Mouse (Mus musculus): Measurements from ENCODE around the gene Ncoa5.

Gene Ncoa5

DNA sequence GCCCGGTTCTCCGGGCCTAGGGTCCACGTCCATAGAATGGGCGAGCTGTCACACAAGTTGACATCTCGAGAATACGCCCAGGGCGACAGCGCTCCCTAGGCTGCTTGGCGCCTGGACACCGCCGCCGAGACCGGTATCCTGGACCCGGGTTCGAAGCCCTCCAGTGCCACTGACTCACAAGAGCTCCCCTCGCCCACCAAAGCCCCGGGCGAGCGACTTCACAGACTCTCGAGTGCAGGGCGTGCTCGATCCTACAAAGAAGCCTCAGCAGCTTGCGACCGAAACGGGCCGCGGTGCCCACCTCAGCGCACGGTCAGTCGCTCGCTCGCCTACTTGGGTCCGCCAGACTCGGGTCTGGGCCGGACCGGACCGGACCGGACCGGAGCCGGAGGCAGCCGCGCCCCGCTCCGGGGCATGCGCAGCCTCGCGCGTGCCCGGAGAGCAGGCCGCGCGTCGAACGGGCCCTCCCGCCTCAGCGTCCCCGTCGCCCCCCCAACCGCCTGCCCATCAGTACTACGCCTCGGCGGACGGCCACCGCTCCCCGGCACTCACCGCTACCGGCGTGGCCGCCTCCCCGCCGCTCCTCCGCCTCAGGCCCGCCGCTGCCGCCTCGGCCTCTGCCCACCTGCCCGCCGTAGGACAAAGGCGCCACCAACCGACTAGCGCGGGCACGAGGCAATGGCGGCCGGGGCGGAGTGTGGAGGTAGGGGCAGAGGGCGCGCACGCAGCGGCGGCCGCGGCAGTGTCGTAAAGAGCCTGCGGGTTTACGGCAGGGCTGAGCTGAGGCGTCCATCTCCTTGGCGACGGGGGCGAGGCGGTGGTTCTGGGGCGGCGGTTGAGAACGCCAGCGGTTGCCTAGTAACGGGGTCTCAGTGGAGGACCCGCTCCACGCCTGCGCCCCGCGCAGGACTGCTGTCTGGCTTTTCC, at the start of gene Ncoa5:
Gene Ncoa5 (minus strand): TSS at position 737 of the 927 bp plus-strand sequence.
- peak; percentile 99 for DNase-seq

DNA sequence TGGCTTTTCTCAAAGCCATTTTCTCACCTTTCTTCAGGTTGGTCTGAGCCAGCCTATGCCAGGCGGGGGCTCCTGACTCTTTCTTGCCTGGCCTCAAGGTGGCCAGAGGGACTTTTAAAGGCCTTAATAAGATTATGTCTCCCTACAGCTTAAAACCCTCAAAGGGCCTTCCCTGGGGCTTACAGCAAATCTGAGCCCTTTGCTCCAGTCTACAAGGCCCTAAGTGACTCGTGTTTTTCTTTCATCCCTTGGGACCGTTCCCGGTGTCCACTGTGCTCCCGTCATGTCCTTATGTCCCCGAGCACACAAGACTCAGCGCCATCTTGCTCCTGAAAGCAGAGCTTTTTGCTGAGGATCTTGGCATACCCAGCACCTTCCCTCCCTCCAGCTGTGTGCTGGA, 46.6 kb upstream of the Ncoa5 start:
- DNase-seq, result no peak

DNA sequence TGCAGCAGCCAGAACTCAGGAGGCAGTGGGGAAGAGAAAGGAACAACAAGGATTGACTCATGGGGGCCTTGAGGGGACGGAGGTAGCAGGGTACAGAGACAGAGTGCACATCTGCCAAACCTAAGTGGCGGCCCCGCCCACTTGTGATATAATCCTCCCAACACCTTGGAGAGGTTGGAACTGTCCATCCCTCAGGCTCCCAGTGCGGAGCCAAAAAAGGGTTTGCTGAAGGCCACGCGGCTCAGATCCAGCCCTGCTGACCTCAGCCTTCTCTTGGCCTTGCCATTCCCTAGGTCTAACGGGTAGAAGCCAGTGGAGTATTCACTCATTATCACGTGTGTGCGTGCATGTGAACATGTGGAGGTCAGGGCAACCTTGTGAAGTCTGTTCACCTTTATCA, 46.0 kb upstream of the Ncoa5 start:
- DNase-seq, result no peak

DNA sequence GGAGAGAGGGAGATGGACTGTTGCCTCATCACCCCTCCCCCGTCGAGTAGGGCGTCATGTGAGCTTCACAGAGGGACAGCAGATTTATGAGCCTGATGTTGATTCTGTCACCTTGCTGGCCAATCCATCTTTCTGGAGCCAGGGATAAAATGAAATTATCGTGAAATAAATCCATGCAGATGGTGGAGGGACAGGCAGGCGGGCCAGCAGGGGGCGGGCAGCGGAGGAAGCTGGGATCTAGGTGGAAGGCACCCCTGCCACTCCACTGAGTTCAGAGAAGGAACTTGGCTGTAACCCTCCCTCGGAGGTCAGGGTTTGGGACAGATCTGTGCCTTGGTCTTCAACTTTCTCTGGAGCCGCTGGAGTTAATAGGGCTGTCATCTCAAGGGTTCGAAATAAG, 43.9 kb upstream of the Ncoa5 start:
- peak; percentile 44 for DNase-seq

DNA sequence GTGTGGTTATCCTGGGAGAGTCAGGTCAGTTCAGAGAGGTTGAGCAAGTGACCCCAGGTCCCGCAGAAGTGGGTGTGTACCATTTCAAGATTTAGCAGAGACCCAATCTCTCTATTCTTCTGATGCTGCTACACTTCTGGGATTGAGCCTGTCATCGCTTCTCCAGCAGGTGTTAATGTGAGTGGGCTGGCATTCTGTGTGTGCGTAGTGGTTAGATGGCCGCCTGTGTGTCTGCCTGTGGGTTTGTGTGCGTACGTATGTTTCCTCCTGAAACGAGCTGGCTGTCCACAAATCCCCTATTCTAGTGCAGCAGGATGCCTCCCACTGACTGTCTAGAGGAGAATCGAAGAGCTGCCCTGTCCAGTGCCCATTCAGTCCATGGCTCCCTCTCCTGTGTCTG, 43.4 kb upstream of the Ncoa5 start:
- DNase-seq, result no peak

DNA sequence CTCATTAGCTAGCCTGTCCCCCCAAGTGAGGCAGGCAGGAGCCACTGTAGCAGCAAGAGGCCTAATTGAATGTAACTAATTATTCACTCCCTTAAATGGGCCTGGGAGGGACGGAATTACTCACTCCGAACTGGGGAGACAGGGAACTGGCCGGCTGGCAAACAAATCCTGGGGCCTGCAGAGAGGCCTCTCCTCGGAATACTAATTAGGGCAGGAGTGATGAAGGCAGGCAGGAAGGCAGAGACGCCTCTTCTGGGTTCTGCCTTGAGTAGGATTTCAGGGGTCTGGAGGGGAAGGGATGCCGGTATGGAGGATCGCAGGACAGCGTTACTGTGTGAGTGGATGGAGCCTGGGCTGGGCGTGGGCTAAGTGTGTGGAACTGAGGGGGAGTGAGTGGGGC, 42.4 kb upstream of the Ncoa5 start:
- no peak for DNase-seq

DNA sequence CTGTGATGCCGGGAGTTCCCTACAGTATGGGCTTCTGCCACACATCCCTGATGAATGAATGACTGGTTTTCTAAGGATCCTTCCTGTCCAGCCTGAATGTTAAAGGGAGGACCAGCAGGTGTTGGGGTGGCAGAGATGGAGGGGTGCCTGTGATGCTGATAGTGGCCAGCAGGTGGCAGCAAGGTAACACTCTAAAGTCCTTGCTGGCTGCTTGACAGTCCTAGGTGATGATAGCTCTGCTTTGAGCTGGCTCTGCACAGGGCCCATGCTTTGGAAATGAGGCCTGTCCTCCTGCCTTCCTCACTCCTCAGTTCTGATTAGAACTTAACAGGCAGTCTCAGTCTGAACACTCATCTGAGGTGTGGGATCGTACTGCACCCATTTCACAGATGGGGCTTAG, 40.3 kb upstream of the Ncoa5 start:
- DNase-seq, result peak; percentile 83

DNA sequence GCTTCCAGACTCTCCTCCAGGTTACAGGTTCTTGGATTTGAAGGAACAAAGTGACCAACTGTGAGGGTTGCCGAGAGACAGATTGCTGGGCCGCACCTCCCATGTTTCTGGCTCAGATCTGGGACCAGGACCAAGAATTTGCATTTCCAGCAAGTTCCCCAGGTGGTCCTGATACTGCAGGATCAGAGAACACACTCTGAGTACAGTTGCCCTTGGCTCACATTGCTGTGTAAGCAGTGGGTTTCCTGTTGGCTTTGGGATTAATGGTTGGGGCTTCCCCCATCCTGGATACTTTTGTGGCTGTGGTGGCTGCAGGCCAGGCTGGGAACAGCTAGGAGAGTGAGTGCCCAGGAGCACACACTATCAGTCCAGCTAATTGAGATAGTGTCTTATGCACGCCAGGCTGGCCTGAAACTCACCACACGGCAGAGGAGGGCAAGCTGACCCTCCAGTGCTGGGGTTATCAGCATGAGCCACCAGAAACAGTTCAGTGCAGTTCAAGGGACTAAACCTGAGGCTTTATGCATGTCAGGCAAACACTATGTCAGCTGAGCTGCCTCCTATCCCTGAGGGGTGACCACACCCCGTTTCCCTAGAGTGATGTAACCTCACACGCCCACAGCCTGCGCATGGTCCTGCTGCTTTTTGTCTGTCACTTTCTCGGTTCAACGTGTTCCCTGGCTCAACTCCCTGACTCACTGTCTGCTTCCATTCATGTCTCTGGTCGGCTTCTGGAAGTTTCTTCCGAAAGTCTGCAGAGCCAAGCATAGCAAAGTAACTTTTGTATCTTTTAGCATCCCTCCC, 39.6 kb upstream of the Ncoa5 start:
- no peak for DNase-seq

DNA sequence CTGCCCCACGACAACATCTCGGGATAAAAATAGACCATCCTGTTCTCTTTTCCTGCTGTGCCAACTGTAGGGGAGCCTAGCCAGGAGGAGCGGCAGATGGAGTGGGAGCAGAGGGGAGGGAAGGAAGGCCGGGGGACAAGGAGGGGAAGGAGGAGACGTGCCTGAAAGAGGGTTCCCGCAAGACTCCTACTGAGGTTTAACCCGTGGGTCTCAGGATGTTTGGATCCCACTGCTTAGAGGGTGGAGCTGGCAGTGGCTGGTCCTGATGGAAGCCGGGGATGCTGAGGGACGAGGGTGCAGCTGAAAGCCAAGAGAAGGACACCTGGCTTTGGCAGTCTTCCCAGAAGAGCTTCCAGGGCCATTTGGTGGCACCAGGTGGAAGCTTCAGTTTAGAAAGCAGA, 38.7 kb upstream of the Ncoa5 start:
- no peak for DNase-seq

DNA sequence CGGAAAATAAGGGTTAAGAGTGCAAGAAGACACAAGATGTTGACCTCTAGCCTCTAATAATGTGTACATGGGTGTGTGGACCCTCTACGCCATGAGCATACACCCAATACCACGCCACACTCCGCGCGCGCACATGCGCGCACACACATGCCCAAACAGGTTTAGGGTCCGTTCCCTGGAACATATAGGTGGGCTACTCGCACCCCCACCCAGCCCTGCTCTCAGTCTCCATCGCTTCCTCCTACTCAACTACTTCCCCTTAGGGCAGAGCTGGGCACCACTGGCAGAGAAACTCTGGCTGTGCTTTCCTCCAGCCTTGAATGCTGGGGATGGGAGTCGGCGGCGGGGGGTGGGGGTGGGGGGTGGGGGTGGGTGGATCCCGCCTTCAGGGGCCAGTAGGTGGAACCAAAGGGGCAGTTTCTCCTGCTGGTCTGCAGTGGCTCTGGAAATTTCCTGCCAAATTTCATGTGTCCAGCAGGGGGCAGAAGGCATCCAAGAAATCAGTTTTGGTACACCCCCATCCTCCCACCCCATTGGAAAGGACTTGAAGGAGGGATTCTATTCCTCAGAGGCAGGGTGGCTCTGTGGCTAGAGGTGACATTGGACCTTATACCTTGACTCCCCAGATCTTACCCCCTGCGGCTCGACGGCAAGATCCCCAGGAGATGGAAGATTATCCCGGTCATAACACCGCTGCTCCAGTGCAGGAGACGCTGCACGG, 35.6 kb upstream of the Ncoa5 start:
- DNase-seq, result peak; percentile 55

DNA sequence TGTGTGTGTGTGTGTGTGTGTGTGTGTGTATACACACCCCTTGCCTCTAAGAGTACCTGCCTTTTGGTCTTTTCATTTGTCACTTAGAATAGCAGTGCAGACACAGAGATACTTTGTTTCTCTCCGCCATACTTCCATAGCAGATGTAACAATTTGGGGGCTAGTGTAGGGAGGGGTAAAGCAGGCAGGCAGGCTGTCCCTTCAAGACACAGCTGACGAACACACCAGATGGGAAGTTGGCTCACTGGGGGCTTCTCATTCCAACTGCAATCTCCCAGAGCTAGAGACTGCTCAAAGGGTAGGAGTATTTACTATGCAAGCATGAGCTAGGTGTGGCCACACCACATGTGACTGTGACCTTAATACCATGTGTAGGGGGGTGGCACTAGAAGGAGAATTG, 34.1 kb upstream of the Ncoa5 start:
- no peak for DNase-seq

DNA sequence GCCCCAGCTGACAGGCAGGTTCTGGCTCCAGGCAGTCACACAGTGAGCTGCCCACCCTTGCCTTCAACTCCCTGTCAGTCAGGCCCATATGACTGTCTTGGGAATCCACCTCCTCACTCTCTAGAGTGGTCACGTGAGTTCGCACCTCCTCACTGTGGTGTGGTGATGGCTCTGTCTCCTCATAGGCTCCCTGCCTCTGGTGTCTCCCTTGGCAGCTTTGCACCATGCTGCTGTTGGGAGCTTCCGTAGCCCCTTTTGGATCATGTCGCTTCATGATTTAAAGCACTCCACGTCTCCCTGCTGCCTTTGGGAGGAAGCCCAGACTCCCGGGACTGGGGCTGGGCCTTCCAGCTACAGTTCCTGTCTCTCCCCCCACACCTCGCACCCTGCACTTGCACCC, 29.8 kb upstream of the Ncoa5 start:
- no peak for DNase-seq

DNA sequence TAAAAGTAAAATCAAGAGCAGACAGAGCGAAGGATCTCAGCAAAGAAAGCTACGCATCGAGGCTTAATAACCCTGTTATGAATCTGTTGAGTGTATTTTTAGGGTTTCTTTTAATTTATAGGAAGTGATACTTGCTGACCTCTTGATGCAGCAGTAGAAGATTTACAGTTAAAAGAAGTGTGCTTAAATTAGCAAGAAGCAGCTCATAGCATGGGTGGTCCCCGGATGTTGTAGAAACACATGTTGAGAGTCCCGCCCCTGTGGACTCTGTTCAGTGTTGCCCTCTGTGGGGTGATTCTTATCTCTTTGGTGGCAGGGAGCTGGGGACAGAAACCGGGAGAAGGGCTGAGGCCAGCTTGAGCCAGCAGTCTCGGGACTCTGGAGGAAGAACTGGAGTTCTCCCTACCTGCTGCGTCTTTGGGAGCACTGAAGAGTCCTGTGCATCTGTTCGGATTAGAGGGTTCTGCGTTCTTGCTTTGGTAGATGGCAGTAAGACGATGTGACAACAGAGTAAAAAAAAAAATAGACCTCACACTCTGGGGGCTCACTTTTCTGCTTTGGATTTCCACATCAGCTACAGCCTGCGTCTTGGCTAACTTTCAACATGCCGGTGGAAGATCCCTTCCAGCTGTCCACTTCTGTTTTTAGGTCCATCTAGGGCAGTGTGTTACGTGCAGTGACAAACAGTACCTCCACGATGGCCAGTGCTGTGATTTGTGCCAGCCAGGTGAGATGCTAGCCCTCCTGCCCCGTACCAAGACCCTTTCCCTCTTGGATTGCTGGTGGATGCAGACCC, 27.2 kb upstream of the Ncoa5 start:
- DNase-seq, result no peak

DNA sequence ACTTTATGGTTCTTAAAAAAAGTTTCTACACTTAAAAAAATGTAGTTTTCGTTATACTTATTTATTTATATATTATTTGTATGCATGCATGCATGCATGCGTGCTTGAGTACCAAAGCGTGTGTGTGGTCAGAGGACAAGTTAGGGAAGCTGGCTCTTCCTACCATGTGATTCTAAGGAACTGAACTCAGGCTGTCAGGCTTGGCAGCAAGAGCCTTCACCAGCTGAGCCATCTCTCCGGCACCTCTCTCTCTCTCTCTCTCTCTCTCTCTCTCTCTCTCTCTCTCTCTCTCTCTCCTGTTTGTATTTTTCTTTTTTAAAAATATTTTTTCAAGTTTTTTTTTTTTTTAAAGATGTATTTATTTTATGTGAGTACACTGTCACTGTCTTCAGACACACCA, 25.3 kb upstream of the Ncoa5 start:
- DNase-seq, result no peak

DNA sequence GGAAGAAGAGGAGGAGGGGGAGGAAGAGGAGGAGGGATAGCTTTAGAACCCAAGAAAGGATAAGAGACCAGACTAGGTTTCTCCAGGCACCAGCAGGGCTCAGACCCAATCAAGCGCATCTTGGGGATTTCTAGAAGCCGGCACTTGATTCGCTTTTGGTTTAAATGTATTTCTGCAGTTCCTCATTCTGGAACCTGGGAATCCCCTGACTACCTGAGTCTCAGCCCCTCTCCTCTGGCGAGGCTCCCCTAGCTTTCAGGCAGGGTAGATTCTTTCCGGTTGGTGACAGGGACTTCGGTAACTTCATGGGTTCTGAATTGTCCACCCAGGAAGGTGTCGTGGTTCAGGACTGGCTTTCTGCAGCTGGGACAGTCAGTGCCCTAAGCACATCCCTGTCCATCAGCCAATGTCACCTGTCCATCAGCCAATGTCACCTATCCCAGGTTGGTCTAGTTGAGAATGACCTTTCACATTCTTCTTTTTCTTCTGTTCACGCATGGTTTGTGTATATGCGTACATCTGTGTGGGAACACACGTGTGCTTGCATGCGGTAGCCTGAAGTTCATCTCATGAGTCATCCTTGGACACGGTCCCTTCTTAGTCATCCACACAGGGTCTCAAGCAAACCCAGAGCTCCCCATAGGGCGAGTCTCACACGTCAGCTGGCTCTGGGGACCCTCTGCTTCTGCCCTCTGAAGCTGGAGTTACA, 21.9 kb upstream of the Ncoa5 start:
- DNase-seq, result no peak

DNA sequence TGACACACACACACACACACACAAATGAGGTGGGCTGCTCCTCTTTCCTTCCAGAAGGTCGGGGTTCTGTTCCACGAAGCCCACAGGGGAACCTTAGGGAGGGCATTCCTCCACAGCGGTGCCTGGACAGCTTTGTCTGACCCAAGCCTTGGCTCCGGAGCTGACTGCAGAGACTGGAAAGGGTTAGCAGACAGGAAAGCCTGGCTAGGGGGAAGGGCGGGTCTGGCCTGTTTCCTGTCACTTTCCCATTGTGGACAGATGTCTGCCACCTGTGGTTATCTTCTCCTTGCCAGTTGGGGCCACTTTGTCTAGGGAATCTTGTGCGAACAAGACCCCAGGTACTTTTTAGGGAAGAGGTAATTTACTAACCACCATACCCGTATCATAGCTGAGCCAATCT, 21.2 kb upstream of the Ncoa5 start:
- DNase-seq, result no peak

DNA sequence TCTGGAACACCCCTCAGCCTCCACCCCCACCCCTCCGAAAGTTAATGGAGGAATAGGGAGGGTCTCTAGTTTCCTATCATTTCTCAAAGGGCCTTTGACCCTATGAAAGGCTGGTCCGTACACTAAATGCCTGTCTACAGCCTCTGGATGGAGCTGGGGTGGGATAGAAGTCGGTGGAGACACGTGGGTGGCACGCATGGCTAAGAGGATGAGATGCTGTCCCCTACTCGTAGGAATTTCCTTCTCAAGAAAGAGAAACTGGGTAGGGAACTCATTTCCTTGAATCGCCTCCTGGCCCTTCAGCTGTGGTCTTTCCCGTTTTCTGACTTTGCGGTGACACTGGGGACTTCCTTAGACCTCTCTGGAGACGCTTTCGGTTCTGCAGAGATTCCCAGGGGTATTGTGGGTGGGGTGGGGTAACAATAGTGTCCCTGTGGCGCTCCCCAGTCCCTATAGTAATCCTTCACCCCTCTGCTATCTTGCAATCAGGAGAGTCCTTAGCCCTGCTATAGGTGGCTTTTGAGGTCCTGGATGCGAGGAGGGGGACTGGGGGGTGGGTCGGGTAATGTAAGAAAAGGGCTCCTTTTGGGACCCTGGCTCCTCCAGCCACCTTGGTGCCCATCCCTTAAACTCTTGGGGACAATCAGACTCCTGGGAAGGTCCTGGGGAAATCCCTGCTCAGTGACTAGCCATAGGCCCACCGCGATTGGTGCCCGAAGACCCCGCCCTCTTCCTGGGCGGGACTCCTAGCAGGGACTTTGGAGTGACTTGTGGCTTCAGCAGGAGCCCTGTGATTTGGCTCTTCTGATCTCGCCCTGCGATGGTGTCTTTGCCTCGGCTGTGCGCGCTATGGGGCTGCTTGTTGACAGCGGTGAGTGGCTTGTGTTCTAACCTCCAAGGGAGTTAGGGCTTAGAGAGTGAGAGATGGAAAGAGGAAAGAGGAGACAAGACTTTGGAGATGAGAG, 20.5 kb upstream of the Ncoa5 start, which contains the start of gene Cd40:
Gene Cd40 (plus strand): TSS at position 740 of the 965 bp plus-strand sequence.
- peak; percentile 34 for DNase-seq

DNA sequence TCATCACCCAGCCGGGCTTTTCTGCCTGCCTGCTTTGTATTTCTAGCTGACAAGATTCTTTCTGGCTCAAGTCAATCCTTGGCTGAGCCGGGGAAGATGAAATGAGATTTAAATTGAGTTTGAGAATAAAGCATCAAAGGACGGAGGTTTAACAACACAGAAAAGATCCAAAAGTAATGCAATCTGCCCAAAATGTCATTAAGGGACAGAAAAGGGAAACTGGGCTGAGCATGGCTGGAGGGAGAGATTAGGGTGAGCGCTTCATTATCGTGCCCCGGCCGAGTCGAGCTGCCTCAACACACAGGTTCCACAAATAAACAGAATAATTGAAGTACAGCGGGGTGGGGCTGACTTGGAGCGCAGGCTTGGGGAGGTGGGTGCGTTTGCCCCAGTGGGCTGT, 16.9 kb upstream of the Ncoa5 start:
- no peak for DNase-seq

DNA sequence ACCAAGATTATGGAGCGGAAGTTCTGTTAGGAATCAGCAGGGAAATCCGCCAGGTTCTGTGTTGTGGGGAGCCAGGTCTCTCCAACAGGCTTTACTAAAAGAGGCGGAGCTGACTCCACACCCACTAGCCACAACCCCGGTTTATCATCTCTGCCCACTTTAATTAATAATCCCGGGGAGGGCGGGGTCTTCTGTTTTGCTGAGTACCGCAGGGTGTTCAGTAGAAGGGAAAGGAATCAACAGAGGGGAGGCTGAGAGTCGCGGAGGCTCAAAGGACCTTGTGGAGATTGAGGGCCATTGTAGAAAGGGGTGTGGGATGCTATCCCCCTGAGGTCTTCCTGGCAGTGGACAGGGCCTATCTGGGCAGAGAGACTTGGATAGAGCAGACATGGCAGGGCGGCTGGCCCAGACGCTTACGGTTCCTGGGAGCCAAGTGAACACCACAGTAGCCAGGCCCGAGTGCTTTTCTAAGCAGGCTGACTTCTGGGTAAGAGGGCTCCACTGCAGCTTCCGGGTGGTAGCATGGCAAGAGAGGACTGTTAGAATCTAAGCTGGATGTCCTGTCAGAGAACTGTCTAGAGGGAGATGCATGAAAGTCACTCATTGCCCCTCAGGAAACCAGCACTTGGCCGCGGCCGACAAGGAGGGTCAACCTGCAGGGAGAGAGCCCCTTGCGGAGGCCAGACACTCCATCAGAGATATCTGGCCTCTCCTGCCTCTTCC, 16.3 kb upstream of the Ncoa5 start:
- no peak for DNase-seq

DNA sequence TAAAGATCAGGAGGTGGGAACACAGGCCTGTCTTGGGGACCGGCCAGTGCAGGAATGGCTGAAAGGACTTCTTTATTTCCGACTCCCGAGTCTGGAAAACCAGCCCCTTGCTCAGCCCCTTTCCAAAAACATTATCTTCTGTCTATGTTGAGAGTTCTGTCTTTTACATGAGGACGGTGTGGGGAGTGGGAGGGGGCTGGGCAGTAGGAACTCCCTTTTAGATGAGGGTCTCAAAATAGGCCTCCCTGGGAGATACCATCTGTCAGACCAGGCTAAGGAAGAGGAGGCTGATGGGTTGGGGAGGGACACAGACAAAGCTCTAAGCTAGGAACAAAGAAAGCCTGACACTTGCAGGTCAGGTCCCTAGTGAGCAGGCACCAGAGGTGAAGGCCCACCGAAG, 14.4 kb upstream of the Ncoa5 start:
- DNase-seq, result no peak

All from thymus, postnatal 4 days (tissue).